In genomic region chr10:58368791-58369706, GRCm38 (mm10) we compare ENCODE assay signal across 15 mouse cellular contexts. TPM values are rescaled to one million over a fixed set of nuclear protein-coding genes. Genes with fewer than 3 reads are reported as not detected.
DNase-seq lines count a peak whose midpoint lies in the region; ATAC-seq lines count a peak whose summit lies in the region.
"Had no signal": no experiment of that assay in that cellular context is flagged by ENCODE, and none has a peak within 500 bp of the region (broad histone marks: within the 10 kb centered on the region; RNA-seq: fewer than 3 reads in every experiment).

No protein-coding gene starts in this region.

- H3K4me2 ChIP-seq in forebrain, embryonic 11.5 days (ENCODE audit: low read depth, low read length, severe bottlenecking): no peak overlapping the region
- no peak overlapping the region for H3K4me2 ChIP-seq in forebrain, embryonic 12.5 days
- H3K4me2 ChIP-seq in kidney, embryonic 15.5 days: no peak overlapping the region
- no peak overlapping the region for H3K4me2 ChIP-seq in kidney, embryonic 16.5 days (replicated peaks; ENCODE audit: low read depth, low read length)
- no peak overlapping the region for H3K4me2 ChIP-seq in hindbrain, embryonic 14.5 days (replicated peaks)
- H3K4me2 ChIP-seq: limb, embryonic 15.5 days; neural tube, embryonic 15.5 days had no signal

- no peak overlapping the region for H3K9ac ChIP-seq in forebrain, embryonic 11.5 days (ENCODE audit: low read length)
- H3K9ac ChIP-seq in forebrain, embryonic 12.5 days: no peak overlapping the region
- no peak overlapping the region for H3K9ac ChIP-seq in kidney, embryonic 15.5 days
- no peak overlapping the region for H3K9ac ChIP-seq in kidney, embryonic 16.5 days (replicated peaks; ENCODE audit: low read length)
- no peak overlapping the region for H3K9ac ChIP-seq in hindbrain, embryonic 14.5 days
- H3K9ac ChIP-seq: limb, embryonic 15.5 days; neural tube, embryonic 15.5 days had no signal

- DNase-seq in forebrain, embryonic 11.5 days (ENCODE audit: low spot score): no peak
- peak; percentile 22 for DNase-seq in thymus, postnatal 4 days
- no peak for DNase-seq in thymus, postnatal 10 days (ENCODE audit: low spot score in 2 of 2)
- no peak for DNase-seq in cerebellum, postnatal 25 days
- no peak for DNase-seq in hindbrain, embryonic 14.5 days (ENCODE audit: low spot score)
- DNase-seq: embryo, embryonic 11 days; kidney, adult 18-20 months; layer of hippocampus, adult 9-11 months had no signal

- no peaks in the 10 kb centered on the region for H3K36me3 ChIP-seq in forebrain, embryonic 11.5 days (ENCODE audit: control insufficient read depth, insufficient read depth, low read length)
- no peaks in the 10 kb centered on the region for H3K36me3 ChIP-seq in forebrain, embryonic 12.5 days (replicated peaks)
- no peaks in the 10 kb centered on the region for H3K36me3 ChIP-seq in kidney, embryonic 15.5 days
- H3K36me3 ChIP-seq in kidney, embryonic 16.5 days (ENCODE audit: insufficient read depth, low read length): no peaks in the 10 kb centered on the region
- H3K36me3 ChIP-seq in hindbrain, embryonic 14.5 days (replicated peaks; ENCODE audit: control insufficient read depth, insufficient read depth): no peaks in the 10 kb centered on the region
- H3K36me3 ChIP-seq: limb, embryonic 15.5 days; neural tube, embryonic 15.5 days had no signal

- 84% methylated on average over 7 of the region's 7 CpGs for WGBS in forebrain, embryonic 11.5 days
- 86% methylated on average over 7 of the region's 7 CpGs for WGBS in forebrain, embryonic 12.5 days
- WGBS in kidney, embryonic 15.5 days: 86% methylated on average over 7 of the region's 7 CpGs
- 89% methylated on average over 7 of the region's 7 CpGs for WGBS in kidney, embryonic 16.5 days
- 88% methylated on average over 7 of the region's 7 CpGs for WGBS in hindbrain, embryonic 14.5 days

- no peak overlapping the region for H3K27ac ChIP-seq in forebrain, embryonic 11.5 days (ENCODE audit: low read depth, low read length)
- H3K27ac ChIP-seq in forebrain, embryonic 12.5 days: no peak overlapping the region
- peak overlapping the region; percentile 37; the same call in 1 of the 2 replicates for H3K27ac ChIP-seq in kidney, embryonic 15.5 days
- H3K27ac ChIP-seq in kidney, embryonic 16.5 days (ENCODE audit: low read length): no peak overlapping the region; the same call in 1 of the 2 replicates
- H3K27ac ChIP-seq in hindbrain, embryonic 14.5 days: no peak overlapping the region
- H3K27ac ChIP-seq: limb, embryonic 15.5 days; neural tube, embryonic 15.5 days had no signal

- no peaks in the 10 kb centered on the region for H3K9me3 ChIP-seq in forebrain, embryonic 11.5 days (ENCODE audit: control insufficient read depth, low read length)
- no peaks in the 10 kb centered on the region for H3K9me3 ChIP-seq in forebrain, embryonic 12.5 days
- H3K9me3 ChIP-seq in kidney, embryonic 15.5 days (replicated peaks): no peaks in the 10 kb centered on the region
- no peaks in the 10 kb centered on the region for H3K9me3 ChIP-seq in kidney, embryonic 16.5 days (ENCODE audit: low read length)
- no peaks in the 10 kb centered on the region for H3K9me3 ChIP-seq in hindbrain, embryonic 14.5 days (ENCODE audit: control insufficient read depth, low read length)
- H3K9me3 ChIP-seq: limb, embryonic 15.5 days; neural tube, embryonic 15.5 days had no signal

- no peaks in the 10 kb centered on the region for H3K27me3 ChIP-seq in forebrain, embryonic 11.5 days (ENCODE audit: control insufficient read depth, insufficient read depth, low read length)
- H3K27me3 ChIP-seq in forebrain, embryonic 12.5 days: no peaks in the 10 kb centered on the region
- no peaks in the 10 kb centered on the region for H3K27me3 ChIP-seq in kidney, embryonic 15.5 days
- H3K27me3 ChIP-seq in kidney, embryonic 16.5 days (ENCODE audit: insufficient read depth, low read length): no peaks in the 10 kb centered on the region
- no peaks in the 10 kb centered on the region for H3K27me3 ChIP-seq in hindbrain, embryonic 14.5 days (ENCODE audit: control insufficient read depth, insufficient read depth, low read length)
- H3K27me3 ChIP-seq: limb, embryonic 15.5 days; neural tube, embryonic 15.5 days had no signal

- 0 out of 2 replicates have a peak, but pooled peaks have one; percentile 7 for ATAC-seq in forebrain, embryonic 11.5 days (replicated peaks; ENCODE audit: low FRiP score)
- no peak for ATAC-seq in forebrain, embryonic 12.5 days (ENCODE audit: low FRiP score)
- no peak for ATAC-seq in kidney, embryonic 15.5 days (replicated peaks; ENCODE audit: low FRiP score)
- ATAC-seq in kidney, embryonic 16.5 days (ENCODE audit: low FRiP score, low TSS enrichment): no peak
- ATAC-seq in hindbrain, embryonic 14.5 days (ENCODE audit: low FRiP score): no peak
- ATAC-seq: forebrain, embryonic 16.5 days; midbrain, embryonic 16.5 days had no signal

- peaks cover 4% of the 10 kb centered on the region for H3K4me1 ChIP-seq in forebrain, embryonic 11.5 days (replicated peaks; ENCODE audit: control insufficient read depth, insufficient read depth, low read length)
- H3K4me1 ChIP-seq in forebrain, embryonic 12.5 days: peaks cover 24% of the 10 kb centered on the region
- peaks cover 30% of the 10 kb centered on the region for H3K4me1 ChIP-seq in kidney, embryonic 15.5 days
- H3K4me1 ChIP-seq in kidney, embryonic 16.5 days (ENCODE audit: insufficient read depth, low read length): peaks cover 22% of the 10 kb centered on the region
- 0 out of 2 replicates have a peak, but pooled peaks cover 17% of the 10 kb centered on the region for H3K4me1 ChIP-seq in hindbrain, embryonic 14.5 days (replicated peaks; ENCODE audit: control insufficient read depth, insufficient read depth, low read length)

- H3K4me3 ChIP-seq in forebrain, embryonic 11.5 days (ENCODE audit: low read depth, low read length): no peak overlapping the region
- H3K4me3 ChIP-seq in forebrain, embryonic 12.5 days (replicated peaks): no peak overlapping the region
- no peak overlapping the region for H3K4me3 ChIP-seq in kidney, embryonic 15.5 days (replicated peaks)
- H3K4me3 ChIP-seq in kidney, embryonic 16.5 days (ENCODE audit: low read length): no peak overlapping the region
- H3K4me3 ChIP-seq in hindbrain, embryonic 14.5 days (replicated peaks; ENCODE audit: low read length): no peak overlapping the region
- H3K4me3 ChIP-seq: limb, embryonic 15.5 days; neural tube, embryonic 15.5 days had no signal

RNA-seq across cellular contexts. Expression of gene Lims1, which starts 45.8 kb away (rescaled TPM):
- polyA plus RNA-seq in forebrain, embryonic 11.5 days (2014; fragmentation: Nextera tagmentation; extraction: Ambion mirVana): 73.4 and 89.2 TPM in 2 replicates
- 85.0 and 89.3 TPM in 2 replicates for polyA plus RNA-seq in forebrain, embryonic 12.5 days (2016; fragmentation: Nextera tagmentation; extraction: Ambion mirVana)
- polyA plus RNA-seq in kidney, embryonic 15.5 days (2015; fragmentation: Nextera tagmentation; extraction: Ambion mirVana): 149 and 157 TPM in 2 replicates
- polyA plus RNA-seq in kidney, embryonic 16.5 days (2015; fragmentation: Nextera tagmentation; extraction: Ambion mirVana): 153 and 162 TPM in 2 replicates
- 57.2 and 59.8 TPM in 2 replicates for polyA plus RNA-seq in hindbrain, embryonic 14.5 days (2014; fragmentation: Nextera tagmentation; extraction: Ambion mirVana)
